Mouse (Mus musculus) retina, postnatal 1 day (tissue): ENCODE data around the gene Crip1.
"Not testable (repeated sequence)": the region's sequence is repeated elsewhere in the genome, so short reads cannot be mapped to it uniquely, and the experiment has no call there.

Source experiments
- DNase-seq: peaks from one replicate; pipeline ENCODE4 v3.0.0-alpha.2; 2012

The Crip1 gene

GRCm38 (mm10) chr12:113186326-113187010, 40.4 kb downstream of the Crip1 start:
- DNase-seq = no peak

- DNase-seq = no peak
These were observed 40.9 kb downstream of the Crip1 start for GRCm38 (mm10) chr12:113187011-113187375.

- peak; percentile 91 for DNase-seq
These were observed 41.6 kb downstream of the Crip1 start for GRCm38 (mm10) chr12:113187584-113188295.

- DNase-seq = no peak
These were observed 42.4 kb downstream of the Crip1 start for GRCm38 (mm10) chr12:113188349-113189055.

GRCm38 (mm10) chr12:113193423-113193822, 47.3 kb downstream of the Crip1 start:
- no peak for DNase-seq

GRCm38 (mm10) chr12:113199132-113199531, 53.0 kb downstream of the Crip1 start:
- not testable (repeated sequence) for DNase-seq

GRCm38 (mm10) chr12:113201301-113201700, 55.2 kb downstream of the Crip1 start:
- DNase-seq = no peak

- DNase-seq = no peak
These were observed 55.9 kb downstream of the Crip1 start for GRCm38 (mm10) chr12:113202008-113202407.
